Mouse (Mus musculus) embryonic fibroblast, embryonic 13.5 days (primary cell): Measurements from ENCODE around the gene Fam83f.

Experiments
- CTCF ChIP-seq: IDR thresholded peaks from 2 replicates; pipeline ENCODE4 v1.5.1; 2011; ENCODE audit warnings: mild to moderate bottlenecking, control low read depth, low read length, moderate library complexity, borderline replicate concordance; ENCODE audit not compliant: insufficient read depth
- POLR2A ChIP-seq: IDR thresholded peaks from 2 replicates; pipeline ENCODE4 v1.6.1; 2011; ENCODE audit warnings: low read depth, mild to moderate bottlenecking, control low read depth, low read length, moderate library complexity

GRCm38 (mm10) chr15:80707088-80707487 is 35.4 kb downstream of the Fam83f start:
- TF ChIP-seq CTCF: no peak
- no peak for TF ChIP-seq POLR2A
